Mouse (Mus musculus) hindbrain, postnatal 0 days (tissue): ENCODE data around the gene Frs2. TPM values are rescaled to one million over a fixed set of nuclear protein-coding genes. Genes with fewer than 3 reads are reported as not detected.
"Not testable (repeated sequence)": the region's sequence is repeated elsewhere in the genome, so short reads cannot be mapped to it uniquely, and the experiment has no call there.

Experiments
- ATAC-seq: fragments of 200-750 bp; cut with Nextera tagmentation; 2 replicates; pipeline ENCODE4 v1.8.0; 2017; ENCODE audit warnings: mild to moderate bottlenecking, moderate TSS enrichment, moderate library complexity
- DNase-seq: peaks from one replicate; pipeline ENCODE4 v3.0.0-alpha.2; 2015; ENCODE audit warnings: low spot score
- H3K27ac ChIP-seq: fragments of 300-500 bp; sonication (generic); 2 replicates; pipeline ENCODE4 v1.5.1; 2014; ENCODE audit warnings: mild to moderate bottlenecking
- H3K27me3 ChIP-seq: fragments of 300-500 bp; sonication (generic); 2 replicates; pipeline ENCODE4 v1.6.1; 2014; ENCODE audit warnings: low read length, mixed read lengths; ENCODE audit not compliant: insufficient read depth
- H3K36me3 ChIP-seq: fragments of 300-500 bp; sonication (generic); 2 replicates; pipeline ENCODE4 v1.6.1; 2014; ENCODE audit warnings: low read length, mixed read lengths; ENCODE audit not compliant: insufficient read depth
- H3K4me1 ChIP-seq: fragments of 300-500 bp; sonication (generic); 2 replicates; pipeline ENCODE4 v1.6.1; 2014; ENCODE audit warnings: antibody characterized with exemption, low read length, mixed read lengths; ENCODE audit not compliant: insufficient read depth
- H3K4me2 ChIP-seq: fragments of 300-500 bp; sonication (generic); 2 replicates; pipeline ENCODE4 v1.6.1; 2014; ENCODE audit warnings: low read depth, mild to moderate bottlenecking, low read length, moderate library complexity, mixed read lengths
- H3K4me3 ChIP-seq: fragments of 300-500 bp; sonication (generic); 2 replicates; pipeline ENCODE4 v1.5.1; 2014; ENCODE audit warnings: low read length
- H3K9ac ChIP-seq: fragments of 300-500 bp; sonication (generic); replicated peaks from 2 replicates; pipeline ENCODE4 v1.6.1; 2014; ENCODE audit warnings: mild to moderate bottlenecking, low read length, moderate library complexity, mixed read lengths
- H3K9me3 ChIP-seq: fragments of 300-500 bp; sonication (generic); 2 replicates; pipeline ENCODE4 v1.6.1; 2016; ENCODE audit warnings: low read length, mixed read lengths
- CTCF ChIP-seq: IDR thresholded peaks from 2 replicates; pipeline ENCODE4 v1.5.1; 2016; ENCODE audit warnings: antibody characterized with exemption, control low read depth, low read depth
- WGBS: fragments of 180-500 bp; shearing (Covaris S2); extraction: QIAGEN DNeasy Blood & Tissue Kit; methylation state at CpG from one replicate; pipeline ENCODE4 v1.1.7; 2014; 5-methylcytosine and 5-hydroxymethylcytosine counted together
- polyA plus RNA-seq: library from polyadenylated mRNA; unstranded; fragments of >200 nt; fragmentation: Nextera tagmentation; extraction: Ambion mirVana; gene quantifications from 2 replicates; pipeline ENCODE4 v1.2.1, GENCODE M21; 2015
- total RNA-seq: library from RNA; depleted of rRNA; stranded (reverse); fragments of >200 nt; gene quantifications from 2 replicates; pipeline ENCODE4 v1.2.3, GENCODE M21; 2014

The Frs2 gene
- total and polyA plus RNA-seq, 2 experiments from 2014 or later: 19.1 to 19.3 TPM

DNA sequence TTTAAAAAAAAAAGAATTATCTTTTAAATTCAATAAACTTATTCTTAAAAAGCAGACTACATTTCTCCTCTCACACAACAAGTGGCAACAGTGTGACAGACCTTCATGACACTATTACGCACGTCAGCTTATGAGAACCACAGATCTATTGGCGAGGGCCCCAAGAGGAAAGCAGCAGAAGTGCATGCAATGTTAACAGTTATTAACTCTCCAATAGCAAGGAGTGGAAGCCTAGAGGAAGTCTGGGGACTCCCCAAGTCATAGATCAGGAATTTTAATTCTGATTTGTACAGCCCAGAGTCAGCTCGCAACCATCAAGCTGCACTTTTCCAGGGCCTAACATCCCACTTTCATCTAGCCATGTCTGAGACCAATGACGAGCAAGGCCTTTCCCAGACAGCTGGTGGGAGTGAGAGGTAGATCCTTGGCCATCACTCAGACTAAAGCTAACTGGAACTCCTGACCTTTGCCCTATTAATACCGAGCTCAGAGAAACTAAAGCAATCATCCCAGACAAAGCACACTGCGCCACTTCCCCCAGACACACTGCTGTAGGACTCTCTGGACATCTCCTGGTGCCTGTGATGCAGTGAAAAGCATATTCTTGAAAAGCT is 6.3 kb downstream of the Frs2 start:
- WGBS: 66% methylated on average over 7 of the region's 7 CpGs
- Histone ChIP-seq H3K9ac (no peak overlapping the region), H3K27ac (no peak overlapping the region), H3K9me3 (no peaks in the 10 kb centered on the region), H3K4me3 (no peak overlapping the region), H3K36me3 (no peaks in the 10 kb centered on the region), H3K27me3 (no peaks in the 10 kb centered on the region), H3K4me1 (0 out of 2 replicates have a peak, but pooled peaks cover 12% of the 10 kb centered on the region), H3K4me2 (no peak overlapping the region)
- ATAC-seq (no peak), DNase-seq (no peak)
- TF ChIP-seq CTCF: peak; percentile 41

DNA sequence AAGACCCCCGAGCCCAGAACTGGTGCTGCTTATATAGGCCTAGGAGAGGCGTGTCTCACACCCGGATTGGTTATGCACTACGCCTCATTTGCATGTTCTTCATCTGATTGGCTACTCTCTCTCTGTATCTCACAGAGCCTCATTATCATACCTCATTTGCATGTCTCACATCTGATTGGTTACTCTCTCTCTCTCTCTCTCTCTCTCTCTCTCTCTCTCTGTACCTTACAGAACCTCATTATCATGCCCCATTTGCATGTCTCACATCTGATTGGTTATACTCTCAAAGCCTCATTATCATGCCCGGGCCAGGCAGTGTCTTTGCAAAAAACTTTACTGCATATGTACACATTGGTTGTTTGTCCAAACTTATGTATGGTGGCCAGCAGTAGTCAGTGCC is 16.8 kb downstream of the Frs2 start:
- H3K36me3 ChIP-seq, H3K4me3 ChIP-seq, ATAC-seq, DNase-seq, H3K9ac ChIP-seq, H3K4me1 ChIP-seq, H3K9me3 ChIP-seq, H3K27me3 ChIP-seq, H3K4me2 ChIP-seq, H3K27ac ChIP-seq: not testable (repeated sequence)
- WGBS: 93% methylated on average over 5 of the region's 5 CpGs

DNA sequence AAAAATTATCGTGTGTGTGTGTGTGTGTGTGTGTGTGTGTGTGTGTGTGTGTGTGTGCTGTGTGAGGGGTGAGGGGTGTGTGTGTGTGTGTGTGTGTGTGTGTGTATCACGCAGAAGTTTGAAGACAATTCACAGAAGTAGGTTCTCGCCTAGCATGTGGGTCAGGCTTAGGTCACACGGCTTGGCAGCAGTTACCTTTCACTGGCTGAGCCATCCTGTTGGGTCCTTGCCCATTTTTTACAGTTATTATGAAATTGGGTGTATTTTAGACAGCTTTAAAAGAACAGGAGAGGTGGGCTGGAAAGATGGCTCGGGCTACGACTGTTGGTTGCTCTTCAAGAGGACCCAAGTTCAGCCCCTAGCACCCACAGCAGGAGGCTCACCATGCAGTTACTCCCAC is 18.3 kb downstream of the Frs2 start:
- Histone ChIP-seq H3K36me3 (no peaks in the 10 kb centered on the region), H3K4me2 (no peak overlapping the region), H3K27ac (no peak overlapping the region), H3K4me3 (no peak overlapping the region), H3K9ac (no peak overlapping the region), H3K4me1 (no peaks in the 10 kb centered on the region), H3K9me3 (no peaks in the 10 kb centered on the region), H3K27me3 (no peaks in the 10 kb centered on the region)
- WGBS: 68% methylated on average over 6 of the region's 6 CpGs
- no peak for TF ChIP-seq CTCF
- DNase-seq (no peak), ATAC-seq (no peak)

DNA sequence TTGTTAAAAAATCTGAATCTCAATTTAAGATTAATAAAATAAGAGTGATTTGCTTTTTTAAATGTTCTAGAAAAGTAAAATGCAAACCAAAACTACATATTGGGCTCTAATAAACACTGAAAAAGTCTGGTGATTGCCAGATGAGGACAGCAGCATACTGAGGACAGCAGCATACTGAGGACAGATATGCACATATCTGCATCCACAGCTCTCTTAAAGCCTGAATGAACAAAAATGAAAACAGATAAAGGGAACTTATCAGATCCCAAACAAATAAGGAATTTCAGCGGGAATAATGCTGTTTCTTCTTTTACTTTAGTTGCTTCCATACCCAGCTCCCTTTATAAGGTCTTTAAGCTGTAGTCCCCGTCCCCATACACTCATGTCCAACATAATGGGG is 19.6 kb downstream of the Frs2 start:
- H3K36me3 ChIP-seq: no peaks in the 10 kb centered on the region
- ATAC-seq (no peak), DNase-seq (no peak)
- no peak overlapping the region for H3K4me3 ChIP-seq
- H3K9ac ChIP-seq: no peak overlapping the region
- no peaks in the 10 kb centered on the region for H3K4me1 ChIP-seq
- no peaks in the 10 kb centered on the region for H3K27me3 ChIP-seq
- 92% methylated on average over 2 of the region's 2 CpGs for WGBS
- no peak overlapping the region for H3K27ac ChIP-seq
- TF ChIP-seq CTCF: no peak
- H3K9me3 ChIP-seq: no peaks in the 10 kb centered on the region
- no peak overlapping the region for H3K4me2 ChIP-seq

DNA sequence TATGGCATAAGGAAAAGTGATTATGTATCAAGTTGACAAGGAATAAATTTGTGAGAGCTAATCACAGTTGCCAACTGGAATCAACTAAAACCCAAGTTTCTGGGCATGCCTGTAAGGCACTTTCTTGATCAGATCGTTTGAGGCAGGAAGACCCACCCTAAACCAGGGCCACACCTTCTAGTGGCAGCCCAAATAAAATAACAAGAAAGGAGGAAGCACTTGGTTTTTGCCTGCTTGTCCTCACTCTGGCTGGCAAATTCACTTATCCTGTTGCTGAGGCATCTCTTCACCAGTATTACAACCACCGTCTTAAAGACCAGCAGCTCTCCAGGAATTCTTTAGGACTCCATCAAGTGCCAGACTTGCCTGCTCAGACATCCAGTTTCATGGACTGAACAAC is 20.9 kb downstream of the Frs2 start:
- no peaks in the 10 kb centered on the region for H3K9me3 ChIP-seq
- no peaks in the 10 kb centered on the region for H3K4me1 ChIP-seq

DNA sequence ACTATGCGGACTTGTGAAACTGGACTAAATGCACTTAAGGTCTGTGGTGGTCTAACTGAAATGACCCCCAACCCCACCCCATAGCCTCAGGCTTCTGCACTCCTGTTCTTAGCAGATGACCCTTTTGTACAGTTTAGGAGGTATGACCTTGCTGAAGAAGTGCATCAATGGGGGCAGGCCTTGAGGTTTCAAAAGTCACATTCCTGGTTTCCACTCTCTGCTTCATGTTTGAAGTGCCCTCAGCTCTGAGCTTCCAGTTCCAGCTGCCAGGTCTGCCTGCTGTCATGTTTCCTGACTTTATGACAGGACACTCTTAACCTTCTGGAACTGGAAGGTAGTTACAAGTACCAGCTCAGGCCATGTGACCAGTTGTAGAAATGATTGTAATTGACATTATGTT is 21.6 kb downstream of the Frs2 start:
- ATAC-seq (no peak), DNase-seq (no peak)
- no peaks in the 10 kb centered on the region for H3K9me3 ChIP-seq
- no peak overlapping the region for H3K27ac ChIP-seq
- no peaks in the 10 kb centered on the region for H3K4me1 ChIP-seq
- no peak overlapping the region for H3K4me3 ChIP-seq
- WGBS: 94% methylated on average over 1 of the region's 1 CpGs
- no peak overlapping the region for H3K9ac ChIP-seq
- H3K4me2 ChIP-seq: no peak overlapping the region
- no peaks in the 10 kb centered on the region for H3K36me3 ChIP-seq
- no peak for TF ChIP-seq CTCF
- H3K27me3 ChIP-seq: no peaks in the 10 kb centered on the region

More for the DNA sequence above, 20.9 kb downstream of the Frs2 start:
- 86% methylated on average over 2 of the region's 2 CpGs for WGBS
- H3K4me2 ChIP-seq: no peak overlapping the region
- H3K4me3 ChIP-seq: no peak overlapping the region
- ATAC-seq (no peak), DNase-seq (no peak)
- no peak overlapping the region for H3K9ac ChIP-seq
- no peak for TF ChIP-seq CTCF
- H3K36me3 ChIP-seq: no peaks in the 10 kb centered on the region
- no peaks in the 10 kb centered on the region for H3K27me3 ChIP-seq
- H3K27ac ChIP-seq: no peak overlapping the region

DNA sequence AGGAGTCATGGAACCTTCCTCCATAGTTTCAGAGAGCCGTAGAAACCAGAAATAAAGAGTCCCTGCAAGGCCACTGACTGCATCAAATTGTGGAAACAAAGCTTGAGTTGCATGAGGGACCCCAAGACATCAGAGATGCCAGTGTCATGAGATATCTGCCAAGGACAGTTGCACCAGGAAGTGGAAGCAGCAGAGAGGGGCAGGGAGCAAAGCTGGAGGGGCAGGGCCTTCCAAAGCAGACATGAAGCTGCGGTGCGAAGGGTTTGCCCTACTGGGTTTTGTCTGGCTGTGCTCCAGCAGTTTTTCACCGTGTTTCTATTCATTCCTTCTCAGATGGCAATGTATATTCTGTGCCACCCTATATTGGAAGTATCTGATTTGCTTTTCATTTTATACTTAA is 22.1 kb downstream of the Frs2 start:
- ATAC-seq: no peak
- no peak overlapping the region for H3K27ac ChIP-seq

More for the DNA sequence above, 22.1 kb downstream of the Frs2 start:
- H3K4me2 ChIP-seq: no peak overlapping the region
- no peaks in the 10 kb centered on the region for H3K36me3 ChIP-seq
- H3K9me3 ChIP-seq: no peaks in the 10 kb centered on the region
- H3K27me3 ChIP-seq: no peaks in the 10 kb centered on the region
- H3K9ac ChIP-seq: no peak overlapping the region
- no peak for DNase-seq
- TF ChIP-seq CTCF: no peak
- H3K4me1 ChIP-seq: no peaks in the 10 kb centered on the region
- WGBS: 27% methylated on average over 4 of the region's 4 CpGs
- H3K4me3 ChIP-seq: no peak overlapping the region
